Mouse (Mus musculus) erythroblast, embryonic 14.5 days (primary cell): ENCODE measurements around the gene Sun1. TPM values are rescaled to one million over a fixed set of nuclear protein-coding genes. Genes with fewer than 3 reads are reported as not detected.
A peak's percentile ranks its signal among the peaks of the same experiment; 100 is the strongest.

Source experiments
- H3K27me3 ChIP-seq: 2 replicates; pipeline ENCODE4 v1.6.1; 2012; ENCODE audit warnings: inconsistent platforms; ENCODE audit not compliant: control insufficient read depth
- H3K36me3 ChIP-seq: 2 replicates; pipeline ENCODE4 v1.6.1; 2012; ENCODE audit warnings: mild to moderate bottlenecking, inconsistent platforms; ENCODE audit not compliant: control insufficient read depth
- H3K4me1 ChIP-seq: 2 replicates; pipeline ENCODE4 v1.6.1; 2012; ENCODE audit warnings: inconsistent platforms; ENCODE audit not compliant: control insufficient read depth
- H3K4me3 ChIP-seq: replicated peaks from 2 replicates; pipeline ENCODE3; 2012; ENCODE audit warnings: moderate library complexity, mild to moderate bottlenecking, inconsistent platforms
- H3K9me3 ChIP-seq: 2 replicates; pipeline ENCODE4 v1.6.1; 2012; ENCODE audit warnings: low read length, inconsistent platforms, mixed read lengths; ENCODE audit not compliant: control insufficient read depth
- GATA1 ChIP-seq: IDR thresholded peaks from 2 replicates; pipeline ENCODE4 v1.6.1; 2012; ENCODE audit warnings: low read length, inconsistent platforms, mixed read lengths
- TAL1 ChIP-seq: IDR thresholded peaks from 3 replicates; pipeline ENCODE4 v1.6.1; 2012; ENCODE audit warnings: low read length, inconsistent platforms, mixed read lengths
- polyA plus RNA-seq: library from polyadenylated mRNA; stranded (reverse); fragments of >175 nt; gene quantifications from 2 replicates; pipeline ENCODE4 v1.2.3, GENCODE M21; 2012

Sun1 gene
- polyA plus RNA-seq, result 0.91 and 1.2 TPM in 2 replicates

DNA sequence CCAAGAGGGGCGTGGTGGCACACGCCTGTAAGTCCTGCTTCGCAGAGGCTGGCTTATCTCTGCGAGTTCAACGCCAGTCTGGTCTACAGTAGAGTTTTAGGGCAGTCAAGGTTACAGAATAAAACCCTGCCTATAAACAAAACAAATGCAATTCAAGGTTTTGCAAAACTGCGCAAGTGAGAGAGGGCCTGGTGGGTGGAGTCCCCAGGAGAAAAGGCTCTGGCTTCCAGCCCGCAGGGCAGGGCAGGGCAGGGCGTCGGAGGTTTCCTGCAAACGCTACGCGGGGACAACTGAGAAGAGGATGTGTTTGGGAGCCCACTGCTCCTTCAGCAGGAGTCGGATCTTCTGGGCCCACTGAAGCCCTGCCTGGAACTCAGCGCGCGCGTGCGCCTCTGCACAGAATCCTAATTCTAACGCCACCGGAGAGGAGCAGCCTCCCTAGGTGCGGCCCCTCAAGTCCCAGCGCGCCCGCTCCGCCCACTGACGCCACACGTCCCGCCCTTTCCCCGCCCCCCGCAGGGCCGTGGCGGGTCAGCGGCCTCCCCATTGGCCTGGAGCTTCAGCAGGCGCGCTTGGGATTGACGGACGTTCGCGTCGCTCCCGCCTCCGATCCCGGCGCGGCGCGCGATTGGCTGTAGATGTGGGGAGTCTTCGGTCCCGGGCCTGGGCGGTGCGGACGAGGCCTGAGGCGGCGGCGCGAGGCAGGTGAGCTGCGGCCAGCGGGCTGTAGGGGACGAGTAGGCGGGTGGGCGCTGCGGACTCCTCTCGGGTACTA lies at the start of gene Sun1:
Gene Sun1 (plus strand): TSS at position 643 of the 775 bp plus-strand sequence.
- Histone ChIP-seq H3K4me3 (peak within 1 kb of the TSS; percentile 98), H3K9me3 (no peaks in the 10 kb centered on the region), H3K36me3 (peaks cover 30% of the 10 kb centered on the region), H3K4me1 (peaks cover 93% of the 10 kb centered on the region), H3K27me3 (no peaks in the 10 kb centered on the region)
- peak; percentile 62; the same call in 1 of the 2 replicates for TF ChIP-seq GATA1
- TF ChIP-seq TAL1, result no peak

DNA sequence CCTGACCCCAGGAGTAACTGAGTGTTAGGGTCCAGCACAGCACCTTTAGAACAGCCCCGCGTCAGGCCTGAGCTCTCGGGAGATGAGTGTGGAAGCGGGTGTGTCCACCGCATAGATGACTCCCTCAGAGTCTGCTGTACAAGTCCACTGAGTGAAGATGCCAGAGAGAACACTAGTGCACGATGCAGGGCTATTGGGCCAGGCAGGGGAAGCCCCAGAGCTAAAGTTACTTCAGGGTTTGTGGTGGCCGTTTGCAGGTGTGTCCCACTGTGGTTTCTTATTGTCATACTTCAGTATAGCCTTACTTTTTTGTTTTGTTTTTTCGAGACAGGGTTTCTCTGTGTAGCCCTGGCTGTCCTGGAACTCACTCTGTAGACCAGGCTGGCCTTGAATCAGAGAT lies 39.5 kb upstream of the Sun1 start:
- no peaks in the 10 kb centered on the region for H3K27me3 ChIP-seq
- peaks cover 72% of the 10 kb centered on the region for H3K36me3 ChIP-seq
- H3K4me1 ChIP-seq, result peaks cover 9% of the 10 kb centered on the region
- H3K4me3 ChIP-seq, result no peak overlapping the region
- TF ChIP-seq GATA1, result no peak
- no peaks in the 10 kb centered on the region for H3K9me3 ChIP-seq

DNA sequence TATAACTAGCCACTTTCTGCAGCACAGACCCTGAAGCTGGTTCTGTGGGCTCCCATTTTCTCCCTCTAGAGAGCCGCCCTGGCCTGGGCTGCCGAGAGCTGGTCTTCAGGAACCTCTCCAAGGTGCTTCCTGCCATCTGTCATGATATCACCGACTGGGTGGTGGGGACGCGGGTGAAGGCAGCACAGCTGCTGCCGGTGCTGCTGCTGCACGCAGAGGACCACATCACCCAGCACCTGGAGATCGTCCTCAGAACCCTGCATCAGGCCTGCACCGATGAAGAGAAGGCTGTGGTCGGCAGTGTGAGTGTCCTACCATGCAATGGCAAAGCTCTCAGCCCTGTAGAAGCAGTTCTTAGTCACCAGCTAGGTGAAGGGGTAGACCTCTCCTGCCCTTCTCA lies 38.8 kb upstream of the Sun1 start:
- Histone ChIP-seq H3K4me3 (no peak overlapping the region), H3K27me3 (no peaks in the 10 kb centered on the region), H3K36me3 (peaks cover 71% of the 10 kb centered on the region), H3K9me3 (no peaks in the 10 kb centered on the region), H3K4me1 (peaks cover 11% of the 10 kb centered on the region)
- no peak for TF ChIP-seq GATA1
- no peak for TF ChIP-seq TAL1

DNA sequence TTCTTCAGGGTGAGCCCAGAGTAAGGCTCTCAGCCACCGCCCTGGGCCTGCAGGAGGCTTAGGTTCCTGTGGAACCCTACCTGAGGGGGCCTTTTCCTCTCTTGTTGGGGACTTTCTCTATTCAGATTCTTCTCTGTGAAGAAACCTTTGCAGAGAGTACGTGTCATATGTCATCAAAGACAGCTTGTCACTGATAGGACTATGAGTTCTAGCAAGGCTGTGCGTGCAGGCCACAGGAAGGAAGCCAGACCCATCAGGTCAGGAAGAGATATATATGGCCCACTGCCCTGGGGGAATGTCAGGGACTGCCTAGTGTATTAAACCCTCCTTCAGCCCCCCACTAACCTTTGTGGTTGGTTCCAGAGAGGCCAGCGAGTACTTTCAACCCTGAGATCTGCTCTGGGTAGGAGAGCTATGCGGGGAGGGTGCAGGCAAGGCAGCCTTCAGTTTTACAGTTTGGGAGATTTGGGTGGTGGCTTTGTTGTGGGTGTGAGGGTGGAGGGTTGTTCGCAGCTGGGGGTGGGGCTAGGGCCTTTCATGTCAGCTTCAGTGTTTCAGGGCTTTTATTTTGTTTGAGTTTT lies 33.6 kb upstream of the Sun1 start:
- Histone ChIP-seq H3K36me3 (peaks cover 77% of the 10 kb centered on the region), H3K27me3 (no peaks in the 10 kb centered on the region), H3K9me3 (no peaks in the 10 kb centered on the region), H3K4me3 (no peak overlapping the region), H3K4me1 (peaks cover 16% of the 10 kb centered on the region)
- TF ChIP-seq GATA1 (no peak), TAL1 (no peak)

DNA sequence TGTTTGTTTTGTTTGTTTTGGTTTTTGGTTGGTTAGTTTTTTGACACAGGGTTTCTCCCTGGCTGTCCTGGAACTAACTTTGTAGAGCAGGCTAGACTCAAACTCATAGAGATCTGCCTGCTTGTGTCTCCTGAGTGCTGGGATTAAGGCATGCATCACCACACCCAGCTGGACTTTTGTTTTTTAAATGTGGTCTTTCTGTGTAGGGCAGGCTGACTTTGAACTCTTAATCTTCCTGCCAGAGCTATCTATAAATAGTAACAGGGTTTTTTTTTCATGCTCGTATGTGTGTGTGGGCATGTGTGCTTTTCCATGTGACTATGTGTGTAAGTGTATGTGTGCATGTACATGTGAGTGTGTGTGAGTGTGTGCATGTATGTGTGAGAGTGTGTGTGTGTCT lies 32.9 kb upstream of the Sun1 start:
- H3K4me3 ChIP-seq, result no peak overlapping the region
- H3K27me3 ChIP-seq, result no peaks in the 10 kb centered on the region
- TF ChIP-seq TAL1 (no peak), GATA1 (no peak)
- H3K9me3 ChIP-seq, result no peaks in the 10 kb centered on the region
- H3K36me3 ChIP-seq, result peaks cover 76% of the 10 kb centered on the region
- peaks cover 12% of the 10 kb centered on the region for H3K4me1 ChIP-seq

DNA sequence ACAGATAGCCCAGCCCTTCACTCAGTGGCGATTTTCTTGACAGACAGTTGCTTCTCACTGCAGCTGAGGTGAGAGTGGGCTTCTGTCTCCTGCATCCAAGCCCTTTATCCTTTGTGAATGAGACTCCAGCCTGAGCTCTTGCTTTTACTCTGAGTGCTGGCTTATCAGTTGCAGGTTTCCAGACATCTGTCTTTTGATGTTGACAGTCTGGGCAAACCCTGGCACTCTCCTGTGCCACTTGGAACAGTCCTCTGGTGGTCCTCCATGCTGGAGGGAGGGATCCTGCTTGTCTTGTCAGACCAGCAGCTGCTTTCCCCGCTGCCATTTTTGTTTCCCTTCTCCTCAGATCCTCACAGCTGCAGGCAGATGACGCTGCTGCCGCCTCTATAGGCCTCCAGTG lies 28.5 kb upstream of the Sun1 start:
- Histone ChIP-seq H3K9me3 (no peaks in the 10 kb centered on the region), H3K27me3 (no peaks in the 10 kb centered on the region), H3K36me3 (peaks cover 75% of the 10 kb centered on the region), H3K4me1 (peaks cover 5% of the 10 kb centered on the region), H3K4me3 (no peak overlapping the region)
- TF ChIP-seq TAL1, result no peak

DNA sequence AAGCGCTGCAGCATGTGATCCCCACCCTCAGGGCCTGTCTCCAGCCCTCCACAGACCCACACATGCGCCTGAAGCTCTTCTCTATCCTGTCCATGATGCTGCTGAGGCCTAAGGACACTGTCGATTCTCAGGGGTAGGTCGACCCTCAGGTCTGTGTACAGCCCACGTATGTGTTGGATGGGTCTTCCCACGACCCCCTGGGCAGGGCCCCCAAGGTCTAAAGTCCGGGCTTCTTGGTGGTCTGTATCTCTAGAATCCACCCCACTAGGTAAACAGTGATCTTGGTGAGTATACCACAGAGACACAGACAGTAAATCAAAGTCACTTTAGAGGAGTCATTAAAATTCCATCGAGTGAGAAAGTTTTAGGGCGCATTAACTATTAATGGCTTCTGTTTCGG lies 26.3 kb upstream of the Sun1 start:
- Histone ChIP-seq H3K4me3 (no peak overlapping the region), H3K36me3 (peaks cover 77% of the 10 kb centered on the region), H3K27me3 (no peaks in the 10 kb centered on the region), H3K9me3 (no peaks in the 10 kb centered on the region), H3K4me1 (peaks cover 4% of the 10 kb centered on the region; the same call in 1 of the 2 replicates)
- TF ChIP-seq TAL1, result no peak
- no peak for TF ChIP-seq GATA1

DNA sequence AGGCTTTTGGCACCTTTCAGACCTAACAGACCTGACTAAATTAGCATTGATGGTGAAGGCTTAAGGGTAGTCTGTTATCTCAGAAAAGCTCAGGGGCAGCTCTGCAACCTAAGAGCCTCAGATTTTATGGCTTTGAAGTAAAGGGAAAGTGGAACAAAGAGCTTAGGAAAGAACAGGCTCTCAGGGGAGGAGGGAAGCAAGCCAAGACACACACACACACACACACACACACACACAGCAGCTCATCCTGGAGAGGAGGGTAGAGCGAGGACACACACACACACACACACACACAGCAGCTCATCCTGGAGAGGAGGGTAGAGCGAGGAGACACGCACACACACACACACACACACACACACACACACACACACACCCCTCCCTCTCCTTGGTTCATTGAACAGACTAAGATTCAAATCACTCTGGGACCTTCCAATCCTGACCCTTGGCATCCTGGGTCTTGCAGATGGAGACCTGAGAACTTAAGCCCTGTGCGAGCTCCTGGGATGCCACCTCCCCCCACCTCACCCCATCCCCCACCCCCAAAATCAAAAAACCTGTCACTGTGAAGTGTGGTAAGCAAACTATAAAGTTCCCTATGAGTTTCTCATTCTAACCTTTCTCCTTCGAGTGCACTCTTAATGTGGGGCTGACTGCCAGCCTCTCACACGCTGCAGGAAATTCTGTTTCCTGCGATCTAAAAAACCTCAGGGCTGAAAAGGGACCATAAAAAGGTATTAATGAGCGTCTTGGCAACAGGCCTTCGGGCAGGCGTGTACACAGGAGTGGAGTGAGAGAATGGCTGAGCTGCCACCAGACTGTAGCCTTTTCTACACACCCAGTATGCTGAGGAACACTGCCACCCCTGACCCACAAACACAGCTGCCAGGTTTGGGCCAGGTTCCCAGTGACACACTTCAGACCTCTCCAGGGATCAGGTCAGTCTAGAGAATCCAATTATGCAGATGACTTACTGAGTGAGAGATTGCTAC lies 25.6 kb upstream of the Sun1 start:
- Histone ChIP-seq H3K9me3 (no peaks in the 10 kb centered on the region), H3K4me3 (no peak overlapping the region), H3K27me3 (no peaks in the 10 kb centered on the region), H3K4me1 (peaks cover 9% of the 10 kb centered on the region), H3K36me3 (peaks cover 83% of the 10 kb centered on the region)
- TF ChIP-seq GATA1 (no peak), TAL1 (no peak)
